Mouse (Mus musculus) heart, adult 11 months (tissue): ENCODE results near the gene Kiss1r.

Experiments used
- DNase-seq: peaks from one replicate; pipeline ENCODE4 v3.0.0; 2022

The Kiss1r gene

GRCm38 (mm10) chr10:79971183-79971497, 54.4 kb downstream of the Kiss1r start:
- DNase-seq: no peak
